Mouse (Mus musculus) heart, postnatal 10 days (tissue): ENCODE results near the gene Pcdh19. TPM values are rescaled to one million over a fixed set of nuclear protein-coding genes. Genes with fewer than 3 reads are reported as not detected.

Experiments
- total RNA-seq, 2 experiments: library from RNA; stranded (reverse); gene quantifications; 2 replicates each; pipeline ENCODE4 v1.2.3; 2021

Pcdh19 gene
- total RNA-seq, 2 experiments from 2014 or later: 18.9 to 20.0 TPM

Other genes starting within 250 kb of the Pcdh19 start
- under 1 TPM; 0.20 to 0.57 TPM for gene Tnmd, start 162.0 kb upstream of the Pcdh19 start, total RNA-seq
- gene Tspan6, start 209.4 kb upstream of the Pcdh19 start, total RNA-seq: 10 to 100 TPM; 30.4 to 35.6 TPM
- gene Srpx2, start 219.4 kb upstream of the Pcdh19 start, total RNA-seq: 1 to 10 TPM; 7.5 to 8.4 TPM